Mouse (Mus musculus) yolk sac, embryonic 10.5 days (tissue): ENCODE results near the gene Gm21954.

Source experiments
- DNase-seq: peaks from one replicate; pipeline ENCODE4 v3.0.0-alpha.2; 2017; ENCODE audit warnings: low spot score

The Gm21954 gene

DNA sequence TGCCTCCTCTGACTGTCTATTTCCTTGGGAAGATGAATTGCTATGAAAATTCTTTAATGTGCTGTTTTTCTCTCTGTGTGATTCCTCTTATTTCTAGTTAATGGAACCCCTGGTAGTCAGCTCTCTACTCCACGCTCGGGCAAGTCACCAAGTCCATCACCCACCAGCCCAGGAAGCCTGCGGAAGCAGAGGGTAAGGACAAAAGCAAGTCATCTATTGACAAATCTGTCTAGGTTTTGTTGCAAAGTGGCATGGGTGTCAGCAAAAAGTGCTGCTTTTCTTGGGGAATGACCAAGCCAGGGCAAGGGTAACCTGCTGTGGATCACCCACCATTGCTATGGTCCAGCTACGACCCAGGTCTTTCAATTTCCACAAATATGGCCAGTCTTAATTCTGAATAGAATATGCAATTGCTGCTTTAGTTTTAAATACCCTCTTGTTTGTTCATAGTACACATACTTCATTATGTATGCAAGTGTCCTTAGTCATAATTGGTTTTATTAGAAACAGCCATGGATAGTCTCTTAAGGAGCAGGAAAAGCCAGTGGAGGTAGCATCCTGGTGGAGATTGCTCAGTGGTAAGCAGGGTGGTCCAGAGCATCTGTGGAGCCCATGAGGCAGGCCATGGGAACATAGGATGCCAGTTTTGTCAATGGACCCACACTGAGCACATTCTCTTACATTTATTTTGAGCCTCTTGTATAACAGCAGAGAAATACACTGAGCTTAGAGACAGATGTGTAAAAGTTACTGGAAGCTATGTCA, 8.9 kb downstream of the Gm21954 start:
- no peak for DNase-seq

- peak; percentile 1 for DNase-seq
Observed at GRCm38 (mm10) chr3:55461685-55462655, 10.0 kb downstream of the Gm21954 start.

DNA sequence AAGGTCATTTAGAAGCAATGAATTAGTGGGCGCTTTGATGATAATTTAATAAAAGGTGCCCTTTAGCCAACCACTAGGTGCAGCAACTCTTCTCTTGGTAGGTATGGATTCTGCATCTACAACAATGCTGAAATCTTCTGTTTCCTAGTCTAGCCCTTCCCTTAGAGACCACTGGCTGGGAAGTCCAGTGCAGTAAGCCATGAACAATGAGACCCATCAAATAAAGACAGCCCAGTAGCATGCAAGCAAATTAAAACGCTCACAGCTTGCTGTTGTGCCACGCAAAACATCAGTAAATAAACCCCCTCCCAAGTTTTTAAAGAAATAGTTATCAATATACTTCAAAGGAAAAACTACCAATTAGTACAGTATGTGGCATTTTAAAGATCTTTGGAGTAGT, 10.9 kb downstream of the Gm21954 start:
- DNase-seq, result no peak

DNA sequence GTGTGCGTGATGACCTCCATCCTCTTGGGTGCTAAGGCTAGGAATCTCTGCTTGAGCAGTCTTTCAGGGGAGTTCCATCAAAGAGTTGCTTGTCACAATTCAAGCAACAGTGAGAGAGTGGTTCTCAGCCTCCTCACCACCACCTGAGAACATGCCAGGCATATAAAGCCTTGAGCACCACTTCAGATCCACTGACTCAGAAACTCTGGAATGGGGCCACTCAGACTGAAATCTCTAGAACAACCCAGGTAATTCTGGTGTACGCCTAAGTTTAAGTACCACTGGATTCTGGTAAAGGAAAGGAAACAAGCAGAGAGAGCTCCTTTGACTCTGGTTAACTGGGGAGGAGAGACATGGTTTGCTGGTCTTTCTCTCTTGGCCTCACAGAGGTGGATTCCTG, 19.5 kb downstream of the Gm21954 start:
- DNase-seq, result no peak

DNA sequence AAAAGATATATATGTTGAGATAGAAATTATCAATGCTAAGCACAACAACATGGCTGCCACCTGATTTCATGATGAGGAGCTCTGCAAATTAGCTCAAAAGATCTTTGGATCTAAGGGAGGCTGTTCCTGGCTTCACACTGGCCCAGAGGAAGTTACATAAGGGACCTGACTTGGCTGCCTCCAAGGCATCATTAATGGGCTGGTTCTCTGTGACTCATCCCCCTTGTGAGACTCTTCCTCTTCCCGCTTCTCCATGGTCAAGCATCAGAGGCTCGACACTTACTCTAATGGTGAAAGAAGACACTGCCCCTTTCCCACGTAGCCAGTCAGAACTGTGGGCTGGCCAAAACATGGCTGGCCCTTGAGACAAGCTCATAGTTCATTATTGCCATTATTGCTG, 20.1 kb downstream of the Gm21954 start:
- no peak for DNase-seq

- DNase-seq, result no peak
Observed at GRCm38 (mm10) chr3:55451035-55451434, 21.0 kb downstream of the Gm21954 start.

DNA sequence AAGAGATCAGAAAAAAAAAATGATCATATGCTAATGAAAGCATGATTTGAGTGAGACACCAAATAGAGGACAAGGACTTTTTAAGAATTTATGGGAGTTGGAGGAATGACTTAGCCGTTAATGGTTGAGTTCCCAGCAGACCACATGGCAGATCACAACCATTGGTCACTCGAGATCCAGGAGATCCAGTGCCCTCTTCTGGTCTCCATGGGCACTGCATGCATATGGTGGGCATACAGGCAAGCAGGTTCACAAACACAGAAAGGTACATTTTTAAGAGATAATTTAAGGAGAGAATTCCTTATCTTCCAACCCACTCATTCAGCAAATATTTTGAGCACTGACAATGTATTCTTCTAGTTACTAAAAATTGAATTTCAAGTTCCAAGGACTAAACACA, 22.9 kb downstream of the Gm21954 start:
- DNase-seq, result no peak

DNA sequence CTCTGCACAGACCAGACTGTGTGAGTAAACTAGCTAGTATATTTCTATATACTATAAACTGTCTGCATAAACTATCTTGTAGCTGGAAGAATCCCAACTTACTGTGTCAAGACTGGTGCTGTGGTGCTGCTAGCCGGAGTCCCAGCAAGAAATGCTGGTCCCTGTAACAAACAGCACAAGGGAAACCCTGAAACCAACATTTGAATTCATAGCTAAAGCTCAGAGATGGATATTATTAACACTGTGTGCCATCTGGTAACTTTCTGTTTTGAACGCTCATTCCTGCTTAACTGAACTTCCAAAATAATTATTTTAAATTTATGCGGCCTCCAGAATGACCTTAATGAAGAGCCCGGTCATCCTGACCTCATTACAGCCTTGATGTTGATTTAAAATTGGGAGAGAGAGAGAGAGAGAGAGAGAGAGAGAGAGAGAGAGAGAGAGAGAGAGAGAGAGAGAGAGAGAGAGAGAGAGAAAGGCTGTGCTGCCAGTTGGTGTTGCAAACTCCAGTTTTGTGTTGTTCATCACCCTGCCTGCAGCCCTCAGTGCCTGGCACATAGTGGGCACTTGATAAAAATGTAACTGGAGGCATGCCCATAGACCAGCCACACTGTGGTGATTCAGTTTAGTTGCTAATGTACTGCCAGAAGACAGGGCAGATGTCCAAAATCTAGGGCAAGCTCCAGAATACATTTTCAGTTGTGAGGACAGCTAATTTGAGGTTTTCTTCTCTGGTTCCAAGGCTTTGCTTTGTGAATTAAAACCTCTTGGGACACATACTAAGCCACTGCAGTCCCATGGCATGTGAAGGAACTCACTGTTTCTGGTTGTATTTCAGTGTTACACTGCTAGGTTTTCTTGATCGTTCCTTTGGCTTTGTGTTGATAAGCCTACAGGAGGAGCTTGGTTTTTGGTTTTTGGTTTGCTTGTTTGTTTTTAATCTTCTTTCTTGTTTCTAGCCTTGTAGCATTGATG, 24.2 kb downstream of the Gm21954 start:
- no peak for DNase-seq

GRCm38 (mm10) chr3:55446681-55447080, 25.3 kb downstream of the Gm21954 start:
- DNase-seq, result no peak

DNA sequence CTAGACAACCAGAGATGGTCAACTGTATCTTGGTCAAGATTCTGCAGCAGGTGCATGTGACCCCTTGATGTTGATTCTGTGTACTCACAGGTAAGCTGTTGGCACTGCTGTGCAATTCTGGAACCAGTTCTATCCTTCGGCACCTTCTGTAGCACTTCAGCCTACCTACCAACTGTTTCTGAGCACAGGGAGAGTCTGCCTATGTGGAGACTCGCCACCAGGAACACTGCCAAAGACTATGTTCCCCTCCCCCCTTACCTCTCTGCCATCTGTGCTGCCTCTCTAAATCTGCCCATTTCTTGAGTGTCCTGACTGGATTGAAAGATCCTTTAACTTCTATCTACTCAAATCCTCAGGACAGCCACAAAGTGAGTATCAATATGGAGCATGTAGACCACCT, 28.3 kb downstream of the Gm21954 start:
- no peak for DNase-seq

- DNase-seq, result no peak
Observed at GRCm38 (mm10) chr3:55443271-55443670, 28.7 kb downstream of the Gm21954 start.

DNA sequence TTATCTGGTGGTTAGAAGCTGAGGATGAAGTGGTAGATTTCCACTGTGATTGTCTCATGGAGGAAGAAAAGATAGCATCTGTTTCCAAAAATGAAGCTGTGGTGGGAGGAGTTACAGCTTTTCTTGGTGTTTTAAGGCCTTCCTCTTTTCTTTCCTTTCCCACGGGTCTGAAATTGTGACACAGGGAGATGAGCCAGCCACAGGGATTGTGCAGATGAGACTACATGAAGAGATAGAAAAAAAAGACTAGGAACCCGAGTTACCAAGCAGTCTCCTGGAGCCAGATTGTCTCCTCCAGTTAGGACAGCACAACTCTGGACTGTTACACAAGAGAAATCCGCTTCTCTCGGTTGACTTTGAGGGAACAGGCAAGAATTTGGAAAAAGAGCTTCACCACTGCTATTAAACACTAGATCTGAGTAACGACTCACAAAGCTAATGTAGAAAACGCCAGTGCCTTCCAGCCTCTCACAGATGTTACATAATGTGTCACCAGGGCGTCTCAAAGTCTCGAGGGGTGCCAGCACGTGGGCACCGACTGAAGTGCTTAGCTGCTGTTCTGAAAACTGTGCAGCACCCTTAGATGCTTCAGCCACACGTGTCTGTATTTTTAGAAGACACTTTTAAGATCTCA, 29.9 kb downstream of the Gm21954 start:
- DNase-seq, result no peak

DNA sequence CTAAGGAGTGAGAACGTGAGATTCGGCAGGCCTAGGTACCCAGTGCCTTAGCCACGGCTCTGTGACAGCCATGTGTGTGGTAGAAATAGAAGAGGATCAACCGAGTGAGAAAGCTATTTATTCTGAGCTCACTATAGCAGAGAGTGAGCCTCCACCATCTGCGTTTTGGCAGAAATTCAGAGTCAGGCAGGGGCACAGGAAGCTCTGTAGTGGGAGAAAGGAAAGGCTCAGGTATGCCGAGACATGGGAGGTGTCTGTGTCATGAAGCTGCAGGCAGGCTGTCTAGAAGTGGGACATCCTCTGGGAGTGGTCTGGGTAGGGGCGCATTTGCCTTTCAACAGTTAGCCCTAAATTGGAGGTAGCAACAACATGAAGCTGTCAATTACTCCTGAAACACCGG, 31.7 kb downstream of the Gm21954 start:
- DNase-seq, result no peak

- no peak for DNase-seq
Observed at GRCm38 (mm10) chr3:55438824-55439446, 33.1 kb downstream of the Gm21954 start.

DNA sequence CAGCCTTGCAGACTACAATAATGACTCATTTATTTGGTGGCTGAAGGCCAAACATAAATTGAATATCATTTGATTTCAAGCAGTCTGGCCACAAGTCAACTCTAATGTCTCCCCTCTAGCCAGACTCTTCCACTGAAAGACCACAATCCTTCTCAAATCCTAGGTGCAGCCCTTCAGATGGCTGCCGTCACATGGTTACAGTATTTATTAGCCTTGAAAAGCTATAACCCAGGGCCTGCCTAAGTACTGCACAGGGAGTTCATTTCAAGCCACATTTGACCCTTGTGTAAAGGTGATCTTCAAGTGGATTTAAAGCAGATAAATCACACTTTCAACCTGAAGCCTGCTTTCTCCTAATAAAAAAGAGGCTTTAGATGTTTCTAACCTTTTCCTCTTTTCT, 37.7 kb downstream of the Gm21954 start:
- DNase-seq, result no peak

DNA sequence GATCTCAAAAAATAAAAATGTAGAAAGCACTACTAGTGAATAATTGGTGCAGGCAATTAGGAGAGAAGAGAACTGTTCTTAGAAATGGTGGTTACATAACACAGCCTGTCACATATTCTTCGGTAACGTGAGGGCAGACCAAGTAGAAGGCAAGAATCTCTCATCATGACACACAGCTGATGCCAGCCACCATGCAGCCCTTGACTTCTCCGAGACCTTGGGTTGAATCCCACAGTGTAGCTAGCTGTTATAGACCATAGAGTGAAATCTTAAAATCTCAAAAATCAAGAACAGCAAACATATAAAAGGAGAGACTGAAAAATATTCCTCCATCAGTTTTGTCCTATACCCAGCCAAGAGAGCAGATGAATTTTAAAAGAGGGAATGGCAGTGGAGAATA, 40.8 kb downstream of the Gm21954 start:
- DNase-seq, result no peak

DNA sequence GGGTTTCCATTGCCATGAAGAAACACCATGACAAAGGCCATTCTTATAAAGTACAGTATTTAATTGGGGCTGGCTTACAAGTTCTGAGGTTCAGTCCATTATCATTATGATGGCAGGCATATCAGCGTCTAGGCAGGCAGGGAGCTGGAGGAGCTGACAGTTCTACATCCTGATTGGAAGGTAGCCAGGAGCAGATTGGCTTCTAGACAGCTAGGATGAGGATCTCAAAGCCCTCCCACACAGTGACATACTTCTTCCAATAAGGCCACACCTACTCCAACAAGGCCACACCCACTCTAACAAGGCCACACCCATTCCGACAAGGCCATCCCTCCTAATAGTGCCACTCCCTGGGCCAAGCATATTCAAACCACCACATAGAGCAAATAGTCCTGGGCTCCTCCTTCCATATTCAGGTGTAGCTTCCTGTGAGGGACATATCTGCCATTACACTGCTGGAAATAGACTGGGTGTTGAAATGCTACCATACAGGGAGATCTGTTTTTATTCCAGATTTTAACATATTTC, 41.9 kb downstream of the Gm21954 start:
- DNase-seq, result no peak

DNA sequence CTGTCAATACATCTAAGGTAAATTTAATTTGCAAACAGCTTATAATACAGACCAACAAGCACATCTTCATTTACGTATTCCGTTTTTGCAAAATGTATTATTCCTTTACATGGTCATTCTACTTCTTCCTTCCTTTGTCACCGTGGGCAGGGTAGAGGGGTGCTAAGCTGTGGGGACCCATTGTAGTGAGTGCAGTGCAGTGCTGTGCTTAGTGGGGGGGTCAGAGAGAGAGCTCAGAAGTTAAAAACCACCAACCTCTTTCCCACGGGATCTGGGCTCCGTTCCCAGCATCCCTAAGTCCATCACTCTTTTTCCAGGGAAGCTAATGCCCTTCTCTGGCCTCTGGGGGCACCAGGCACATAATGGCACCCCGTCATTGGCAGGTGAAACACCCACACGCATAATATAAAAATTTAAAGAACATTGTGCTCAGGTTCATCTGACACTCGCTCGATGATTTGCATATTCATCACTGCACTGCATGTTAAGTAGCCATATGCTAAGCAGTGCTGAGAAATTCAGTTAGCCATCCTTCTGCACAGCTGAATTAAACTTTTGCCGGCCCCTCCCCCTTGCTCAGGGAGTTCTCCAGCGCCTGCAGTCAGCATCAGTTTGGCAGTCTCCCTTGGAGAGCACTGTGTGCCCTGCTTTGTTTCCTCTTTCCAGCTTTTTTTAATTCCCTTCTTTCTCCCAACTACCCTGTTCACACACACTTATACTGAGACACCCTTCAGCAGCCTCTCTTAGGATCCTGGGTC, 48.2 kb downstream of the Gm21954 start:
- no peak for DNase-seq

DNA sequence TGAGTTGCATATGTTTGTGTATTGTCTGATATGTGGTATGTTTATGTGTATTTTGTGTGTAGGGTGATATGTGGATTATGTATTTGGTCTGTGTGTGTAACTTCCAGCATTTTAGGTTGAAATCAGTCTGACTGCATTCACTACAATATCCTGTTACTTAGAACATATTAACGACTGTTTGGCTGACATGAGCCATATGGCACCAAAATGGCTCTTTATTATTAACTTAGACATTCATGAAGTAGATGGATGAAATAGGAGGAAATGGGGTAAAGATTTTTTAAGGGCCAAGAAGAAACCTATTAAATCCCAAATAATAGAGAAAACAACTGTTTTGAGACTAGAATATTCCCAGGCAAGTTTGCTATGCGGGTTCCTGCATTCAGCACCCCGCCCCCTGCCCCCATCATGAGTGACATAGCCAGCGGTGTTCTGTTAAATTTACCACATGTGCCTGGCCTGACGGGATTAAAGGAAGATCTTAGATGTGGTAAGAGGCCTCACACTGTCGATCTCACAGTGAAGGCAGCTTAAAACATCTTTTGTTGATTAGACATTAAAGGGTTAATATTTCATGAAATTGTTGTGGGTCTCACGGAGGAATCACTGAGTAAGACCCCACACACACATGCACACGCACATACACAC, 51.5 kb downstream of the Gm21954 start:
- DNase-seq, result no peak

GRCm38 (mm10) chr3:55419334-55419733, 52.7 kb downstream of the Gm21954 start:
- no peak for DNase-seq
